ENCODE assay signal across 24 mouse cellular contexts in the genomic region with DNA sequence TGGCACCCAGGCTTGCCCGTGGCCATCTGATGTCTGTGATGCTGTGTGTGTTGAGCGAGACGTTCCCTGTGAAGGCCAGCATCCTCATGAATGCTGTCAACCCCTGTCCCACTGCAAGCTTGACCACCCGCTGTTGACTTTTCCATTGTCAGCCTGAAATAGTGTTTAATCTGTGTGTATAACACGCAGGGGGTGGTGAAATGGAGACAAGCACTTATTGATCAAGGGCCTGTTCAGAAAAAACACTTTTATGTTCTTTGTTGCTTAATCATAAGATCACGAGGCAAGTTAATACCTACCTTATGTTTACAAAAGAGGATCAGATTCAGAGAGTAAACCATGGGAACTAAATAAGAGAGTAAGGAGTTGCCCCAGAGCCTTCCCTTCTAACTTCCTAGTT.
A peak's percentile ranks its signal among the peaks of the same experiment; 100 is the strongest.
DNase-seq lines count a peak whose midpoint lies in the region; ATAC-seq and TF ChIP-seq lines count a peak whose summit lies in the region.
"Had no signal": no experiment of that assay in that cellular context is flagged by ENCODE, and none has a peak within 500 bp of the region (broad histone marks: within the 10 kb centered on the region; RNA-seq: fewer than 3 reads in every experiment).

No protein-coding gene starts in this region.

- no peaks in the 10 kb centered on the region for H3K4me1 ChIP-seq in intestine, embryonic 16.5 days (ENCODE audit: control insufficient read depth, insufficient read depth, low read length)
- no peaks in the 10 kb centered on the region for H3K4me1 ChIP-seq in intestine, postnatal 0 days (replicated peaks; ENCODE audit: control insufficient read depth, insufficient read depth, low read length)
- no peaks in the 10 kb centered on the region for H3K4me1 ChIP-seq in liver, postnatal 0 days (ENCODE audit: insufficient read depth)
- no peaks in the 10 kb centered on the region for H3K4me1 ChIP-seq in liver, embryonic 11.5 days (replicated peaks; ENCODE audit: control insufficient read depth, insufficient read depth, low read length)
- no peaks in the 10 kb centered on the region for H3K4me1 ChIP-seq in lung, postnatal 0 days (ENCODE audit: insufficient read depth, low read depth, low read length)
- H3K4me1 ChIP-seq: forebrain, embryonic 15.5 days had no signal

- H3K4me3 ChIP-seq in intestine, embryonic 16.5 days (ENCODE audit: low read length), result no peak overlapping the region
- H3K4me3 ChIP-seq in intestine, postnatal 0 days (ENCODE audit: low read depth, low read length), result no peak overlapping the region
- H3K4me3 ChIP-seq in liver, postnatal 0 days (ENCODE audit: low read depth, low read length), result no peak overlapping the region
- no peak overlapping the region for H3K4me3 ChIP-seq in liver, embryonic 11.5 days (ENCODE audit: low read depth, low read length)
- H3K4me3 ChIP-seq in lung, postnatal 0 days (ENCODE audit: low read depth, low read length), result no peak overlapping the region
- H3K4me3 ChIP-seq: embryonic facial prominence, embryonic 10.5 days; embryonic facial prominence, embryonic 12.5 days; forebrain, embryonic 13.5 days; forebrain, embryonic 15.5 days had no signal

- H3K4me2 ChIP-seq in intestine, embryonic 16.5 days (ENCODE audit: low read depth, low read length), result no peak overlapping the region
- no peak overlapping the region for H3K4me2 ChIP-seq in intestine, postnatal 0 days (replicated peaks; ENCODE audit: low read depth)
- H3K4me2 ChIP-seq in liver, postnatal 0 days (ENCODE audit: low read depth, low read length), result no peak overlapping the region
- no peak overlapping the region for H3K4me2 ChIP-seq in liver, embryonic 11.5 days
- no peak overlapping the region for H3K4me2 ChIP-seq in lung, postnatal 0 days (replicated peaks; ENCODE audit: low read depth, low read length)
- H3K4me2 ChIP-seq: embryonic facial prominence, embryonic 12.5 days; forebrain, embryonic 13.5 days; forebrain, embryonic 15.5 days had no signal

- no peaks in the 10 kb centered on the region for H3K36me3 ChIP-seq in intestine, embryonic 16.5 days (ENCODE audit: control insufficient read depth, insufficient read depth, low read length)
- H3K36me3 ChIP-seq in intestine, postnatal 0 days (ENCODE audit: control insufficient read depth, insufficient read depth), result peaks cover 19% of the 10 kb centered on the region
- H3K36me3 ChIP-seq in liver, postnatal 0 days (replicated peaks; ENCODE audit: insufficient read depth, low read length), result peaks cover 20% of the 10 kb centered on the region
- no peaks in the 10 kb centered on the region for H3K36me3 ChIP-seq in liver, embryonic 11.5 days (ENCODE audit: control insufficient read depth, insufficient read depth, low read length)
- H3K36me3 ChIP-seq in lung, postnatal 0 days (ENCODE audit: insufficient read depth, low read length), result no peaks in the 10 kb centered on the region
- H3K36me3 ChIP-seq: G1E had no signal

- WGBS in intestine, embryonic 16.5 days, result 72% methylated on average over 6 of the region's 6 CpGs
- WGBS in intestine, postnatal 0 days, result 74% methylated on average over 6 of the region's 6 CpGs
- WGBS in liver, postnatal 0 days (ENCODE audit: insufficient replicate concordance), result 60% methylated on average over 6 of the region's 6 CpGs
- 75% methylated on average over 6 of the region's 6 CpGs for WGBS in liver, embryonic 11.5 days
- 54% methylated on average over 6 of the region's 6 CpGs for WGBS in lung, postnatal 0 days

- DNase-seq in liver, postnatal 0 days, result no peak
- no peak for DNase-seq in liver, embryonic 11.5 days (ENCODE audit: low spot score)
- DNase-seq in lung, postnatal 0 days (ENCODE audit: low spot score), result peak; percentile 40
- no peak for DNase-seq in lung, postnatal 25 days (ENCODE audit: low spot score)
- DNase-seq: adrenal gland, adult 8-10 months; adrenal gland, postnatal 14 days; adrenal gland, postnatal 36 days; B cell, adult 2 months; cerebellum, adult 11-12 months; cerebellum, adult 2 months; cerebellum, adult 9-10 months; cerebellum, postnatal 10 days; cerebellum, postnatal 25 days had no signal

- H3K9ac ChIP-seq in intestine, embryonic 16.5 days (ENCODE audit: low read depth, low read length), result no peak overlapping the region
- no peak overlapping the region for H3K9ac ChIP-seq in intestine, postnatal 0 days (ENCODE audit: low read depth, low read length)
- H3K9ac ChIP-seq in liver, postnatal 0 days (replicated peaks), result no peak overlapping the region
- no peak overlapping the region for H3K9ac ChIP-seq in liver, embryonic 11.5 days (ENCODE audit: low read depth, low read length)
- H3K9ac ChIP-seq in lung, postnatal 0 days (replicated peaks; ENCODE audit: low read depth), result no peak overlapping the region
- H3K9ac ChIP-seq: embryonic facial prominence, embryonic 12.5 days; forebrain, embryonic 13.5 days; forebrain, embryonic 15.5 days had no signal

- peak; percentile 38; the same call in 1 of the 2 replicates for ATAC-seq in intestine, embryonic 16.5 days
- no peak for ATAC-seq in intestine, postnatal 0 days
- no peak for ATAC-seq in liver, postnatal 0 days
- ATAC-seq in liver, embryonic 11.5 days (replicated peaks; ENCODE audit: low FRiP score), result no peak
- ATAC-seq in lung, postnatal 0 days, result no peak
- ATAC-seq: activated CD4-positive, CD25-positive, alpha-beta regulatory T cell, adult 4 months; CD4-positive, CD25-positive, alpha-beta regulatory T cell, adult 4 months; forebrain, embryonic 13.5 days; forebrain, embryonic 15.5 days; Patski had no signal

- no peaks in the 10 kb centered on the region for H3K9me3 ChIP-seq in intestine, embryonic 16.5 days (ENCODE audit: control insufficient read depth, low read length)
- no peaks in the 10 kb centered on the region for H3K9me3 ChIP-seq in intestine, postnatal 0 days (ENCODE audit: control insufficient read depth)
- H3K9me3 ChIP-seq in liver, postnatal 0 days (ENCODE audit: low read length), result no peaks in the 10 kb centered on the region
- no peaks in the 10 kb centered on the region for H3K9me3 ChIP-seq in liver, embryonic 11.5 days (ENCODE audit: control insufficient read depth, low read length)
- H3K9me3 ChIP-seq in lung, postnatal 0 days (ENCODE audit: low read length), result no peaks in the 10 kb centered on the region
- H3K9me3 ChIP-seq: embryonic facial prominence, embryonic 10.5 days; embryonic facial prominence, embryonic 12.5 days; forebrain, embryonic 13.5 days; forebrain, embryonic 15.5 days; G1E had no signal

- H3K27ac ChIP-seq in intestine, embryonic 16.5 days (ENCODE audit: low read length), result no peak overlapping the region
- H3K27ac ChIP-seq in intestine, postnatal 0 days (ENCODE audit: low read depth, low read length), result no peak overlapping the region
- H3K27ac ChIP-seq in liver, postnatal 0 days (ENCODE audit: low read depth), result no peak overlapping the region
- H3K27ac ChIP-seq in liver, embryonic 11.5 days (ENCODE audit: low read depth, low read length), result no peak overlapping the region
- H3K27ac ChIP-seq in lung, postnatal 0 days (ENCODE audit: low read length), result no peak overlapping the region
- H3K27ac ChIP-seq: embryonic facial prominence, embryonic 10.5 days; embryonic facial prominence, embryonic 12.5 days; forebrain, embryonic 13.5 days; forebrain, embryonic 15.5 days had no signal

- no peak for TF ChIP-seq CTCF in intestine, postnatal 0 days (IDR thresholded peaks at IDR 0.05; ENCODE audit: low read depth)
- TF ChIP-seq CTCF in liver, postnatal 0 days (IDR thresholded peaks at IDR 0.05; ENCODE audit: low read depth), result no peak
- no peak for TF ChIP-seq CTCF in lung, postnatal 0 days (IDR thresholded peaks at IDR 0.05)

- TF ChIP-seq EP300 in liver, postnatal 0 days (IDR thresholded peaks at IDR 0.05; ENCODE audit: low read depth), result peak; percentile 51; the same call in 1 of the 2 replicates
- no peak for TF ChIP-seq EP300 in lung, postnatal 0 days (IDR thresholded peaks at IDR 0.05)

- H3K27me3 ChIP-seq in intestine, embryonic 16.5 days (replicated peaks; ENCODE audit: control insufficient read depth, insufficient read depth, low read length), result no peaks in the 10 kb centered on the region
- H3K27me3 ChIP-seq in intestine, postnatal 0 days (replicated peaks; ENCODE audit: control insufficient read depth, insufficient read depth, low read length), result no peaks in the 10 kb centered on the region
- no peaks in the 10 kb centered on the region for H3K27me3 ChIP-seq in liver, postnatal 0 days (ENCODE audit: insufficient read depth, low read length)
- no peaks in the 10 kb centered on the region for H3K27me3 ChIP-seq in liver, embryonic 11.5 days (replicated peaks; ENCODE audit: control insufficient read depth, insufficient read depth, low read length)
- H3K27me3 ChIP-seq in lung, postnatal 0 days (replicated peaks; ENCODE audit: insufficient read depth, low read length), result no peaks in the 10 kb centered on the region
- H3K27me3 ChIP-seq: CH12.LX; embryonic facial prominence, embryonic 12.5 days; forebrain, embryonic 13.5 days; forebrain, embryonic 15.5 days; Patski had no signal
